Mouse (Mus musculus): ENCODE results near the gene Rgs7.

The Rgs7 gene

DNA sequence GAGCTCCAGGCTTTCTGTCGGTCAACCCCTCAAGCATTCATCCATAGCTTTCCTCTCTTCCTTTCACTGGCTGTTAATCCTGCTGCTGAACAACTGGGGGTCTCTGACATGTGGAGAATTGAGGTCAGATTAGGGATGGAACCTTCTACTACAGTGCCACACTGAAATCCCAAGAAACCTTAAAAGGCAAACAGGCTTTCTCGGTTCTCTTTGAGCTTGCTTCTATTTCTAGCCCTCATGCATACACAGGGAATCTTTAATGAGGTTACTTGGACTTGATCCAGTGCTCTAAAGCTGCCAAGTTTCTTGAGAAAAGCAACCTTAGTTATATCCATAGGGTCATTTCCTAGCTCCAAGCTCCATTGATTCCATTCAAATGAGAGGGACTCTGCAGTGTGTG, 363.8 kb downstream of the Rgs7 start:
- peak; percentile 5 for DNase-seq

DNA sequence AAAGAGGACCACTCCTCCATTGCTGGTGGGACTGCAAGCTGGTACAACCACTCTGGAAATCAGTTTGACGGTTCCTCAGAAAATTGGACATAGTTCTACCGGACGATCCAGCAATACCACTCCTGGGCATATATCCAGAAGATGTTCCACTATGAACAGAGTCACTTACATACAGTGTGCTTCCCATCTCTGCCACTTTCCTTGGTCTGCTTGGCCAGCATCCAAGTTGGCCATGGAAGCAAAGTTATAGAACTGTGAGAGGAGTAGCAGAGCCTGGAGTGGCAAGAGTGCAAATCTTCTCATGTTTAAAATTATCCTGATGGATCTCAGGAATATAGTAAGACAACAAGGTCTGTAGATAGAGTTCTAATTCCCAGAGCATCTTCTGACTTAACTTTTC, 367.9 kb downstream of the Rgs7 start:
- DNase-seq: no peak

DNA sequence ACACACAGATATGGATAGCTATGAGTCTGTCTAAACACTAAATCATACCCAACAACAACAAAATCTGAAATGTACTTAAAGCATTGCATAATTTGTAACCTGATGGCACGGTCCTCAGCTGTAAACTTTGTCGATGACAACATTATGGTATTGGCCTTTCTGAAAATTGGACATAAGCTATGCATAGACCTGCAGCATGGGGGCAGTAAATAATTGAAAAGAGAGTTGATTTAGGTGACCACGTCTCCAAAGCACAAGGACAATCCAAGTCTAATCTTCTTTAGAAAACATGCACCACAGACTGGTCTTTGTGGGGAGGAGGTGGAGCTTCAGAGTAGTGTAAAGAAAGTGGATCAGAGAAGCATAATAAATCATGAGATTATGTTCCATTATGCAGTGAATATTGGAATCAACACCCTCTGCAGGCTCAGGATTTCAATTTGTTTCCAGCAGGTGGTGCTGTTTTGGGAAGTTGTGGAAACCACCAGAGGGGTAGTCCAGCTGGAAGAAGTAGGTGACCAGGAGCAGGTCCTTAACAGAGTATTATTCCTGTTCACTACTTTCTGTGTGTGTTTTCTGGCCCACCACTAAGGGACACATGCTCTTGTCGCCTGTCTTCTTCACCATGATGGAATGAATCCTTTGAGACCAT, 373.3 kb downstream of the Rgs7 start:
- no peak for DNase-seq

DNA sequence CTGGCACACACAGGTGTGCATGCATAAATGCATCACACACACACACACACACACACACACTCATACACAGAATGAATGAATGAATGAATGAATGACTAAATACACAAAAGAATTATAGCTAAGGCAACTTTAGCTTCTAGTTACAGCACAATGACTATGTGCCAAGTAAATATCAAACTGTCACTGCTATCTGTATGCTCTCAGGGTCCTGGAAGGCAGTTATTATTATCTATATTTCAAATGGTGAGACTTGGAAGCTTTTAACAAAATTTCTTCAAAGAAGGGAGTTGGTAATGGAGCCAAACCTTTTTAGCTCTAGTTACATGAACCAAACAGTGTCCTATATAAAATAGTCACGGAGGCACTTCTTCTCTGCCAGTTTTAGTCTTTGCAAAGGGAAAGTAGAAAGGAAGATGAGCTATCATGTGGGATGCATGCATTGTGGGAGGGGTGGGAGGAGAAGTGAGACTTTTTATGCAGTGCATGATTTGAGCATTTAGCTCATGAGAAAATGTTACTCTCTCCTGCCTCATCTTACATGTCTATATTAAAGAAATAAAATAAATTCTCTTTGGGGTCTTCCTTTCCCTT, 383.9 kb downstream of the Rgs7 start:
- no peak for DNase-seq

DNA sequence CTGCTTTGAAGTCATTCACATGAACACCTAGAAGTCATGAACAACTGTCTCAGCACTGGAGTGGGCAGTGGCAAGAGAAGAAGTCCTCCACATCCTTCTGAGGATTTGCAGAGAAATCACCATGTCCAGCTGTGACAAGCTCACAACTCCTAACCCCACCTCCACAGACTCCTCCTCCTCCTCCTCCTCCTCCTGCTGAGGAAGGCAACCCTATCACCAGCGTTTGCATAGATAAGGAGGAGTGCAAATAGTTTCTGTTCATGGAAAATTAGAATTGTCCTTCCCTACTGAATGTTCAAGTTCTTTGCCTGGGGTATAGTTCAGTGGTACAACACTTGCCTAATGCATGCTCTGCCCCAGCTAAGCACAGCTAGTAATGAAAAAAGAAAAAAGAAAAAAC, 386.0 kb downstream of the Rgs7 start:
- DNase-seq: no peak

DNA sequence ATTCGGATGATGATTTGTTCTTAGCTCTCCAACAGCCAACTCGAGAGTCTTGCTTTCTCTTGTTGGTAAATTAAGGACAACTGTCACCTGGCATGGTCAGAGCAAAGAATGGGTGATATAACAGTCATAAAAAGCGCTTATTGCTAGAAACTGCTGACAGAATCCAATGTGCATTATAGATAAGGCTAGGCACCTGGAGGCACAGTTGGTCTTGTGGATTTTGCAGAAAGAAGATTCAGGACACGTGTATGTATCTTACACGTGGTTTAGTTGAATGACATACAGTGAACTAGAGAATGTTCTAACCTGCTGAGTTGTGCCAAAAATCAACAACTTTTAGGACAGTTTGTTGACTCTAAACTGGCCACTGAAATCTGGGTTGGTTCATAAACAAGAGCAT, 386.9 kb downstream of the Rgs7 start:
- no peak for DNase-seq

DNA sequence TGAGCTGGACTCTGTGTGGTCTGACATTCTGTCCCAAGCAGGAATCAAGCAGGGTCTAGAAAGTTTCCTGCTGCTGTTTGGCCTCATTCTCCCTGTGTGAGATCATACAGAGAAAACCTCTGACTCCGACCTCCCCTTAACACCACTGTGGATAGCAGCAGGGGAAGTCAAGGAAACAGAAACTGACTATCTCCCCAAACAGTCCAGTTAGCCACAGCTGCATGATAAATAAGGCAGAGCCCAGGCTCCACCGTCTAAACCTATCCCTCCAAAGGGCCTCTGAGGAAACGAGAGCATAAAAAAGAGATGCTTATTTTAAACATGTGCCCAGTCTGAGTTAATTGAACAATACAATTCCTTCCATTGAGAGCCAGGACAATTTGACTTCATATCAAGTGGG, 395.3 kb downstream of the Rgs7 start:
- DNase-seq: no peak

GRCm38 (mm10) chr1:175082104-175082503, 410.2 kb downstream of the Rgs7 start:
- no peak for DNase-seq

DNA sequence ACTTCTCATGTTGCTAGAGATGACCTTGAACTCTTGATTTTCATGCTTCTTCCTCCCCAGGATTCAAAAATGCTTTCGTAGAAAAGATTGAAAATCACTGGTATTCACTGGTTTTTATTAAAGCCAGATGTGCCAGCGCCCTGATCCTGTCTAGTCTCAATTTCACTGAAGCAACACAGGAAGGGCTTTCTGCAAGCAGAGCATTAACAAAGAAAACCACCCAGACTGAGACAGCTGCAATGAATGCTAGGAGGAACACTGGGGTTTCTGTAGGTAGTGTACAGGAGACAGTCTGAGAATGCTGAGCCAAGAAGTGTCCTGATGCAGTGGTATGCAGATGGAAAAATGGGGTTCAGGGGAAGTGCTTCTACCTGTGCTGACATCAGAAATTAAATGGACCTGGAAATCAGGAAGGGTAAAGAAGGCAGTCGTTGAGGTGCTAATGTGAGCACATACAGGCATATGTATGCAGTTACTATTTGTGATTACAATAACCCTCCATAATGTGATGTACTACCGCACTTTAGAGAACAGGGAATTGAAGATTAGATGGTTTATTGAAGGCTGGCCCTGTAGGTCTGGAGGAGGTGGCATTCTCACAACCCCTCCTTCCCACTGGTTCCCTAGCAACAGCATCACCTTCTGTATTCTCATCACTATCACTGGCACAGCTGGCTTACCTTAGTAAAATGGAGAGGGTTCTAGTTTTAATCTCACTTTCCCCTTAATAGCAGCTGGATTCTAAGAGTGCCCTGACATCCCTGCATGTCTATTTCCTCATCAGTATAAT, 412.3 kb downstream of the Rgs7 start:
- DNase-seq: no peak

GRCm38 (mm10) chr1:175073500-175074232, 418.6 kb downstream of the Rgs7 start:
- DNase-seq: no peak

DNA sequence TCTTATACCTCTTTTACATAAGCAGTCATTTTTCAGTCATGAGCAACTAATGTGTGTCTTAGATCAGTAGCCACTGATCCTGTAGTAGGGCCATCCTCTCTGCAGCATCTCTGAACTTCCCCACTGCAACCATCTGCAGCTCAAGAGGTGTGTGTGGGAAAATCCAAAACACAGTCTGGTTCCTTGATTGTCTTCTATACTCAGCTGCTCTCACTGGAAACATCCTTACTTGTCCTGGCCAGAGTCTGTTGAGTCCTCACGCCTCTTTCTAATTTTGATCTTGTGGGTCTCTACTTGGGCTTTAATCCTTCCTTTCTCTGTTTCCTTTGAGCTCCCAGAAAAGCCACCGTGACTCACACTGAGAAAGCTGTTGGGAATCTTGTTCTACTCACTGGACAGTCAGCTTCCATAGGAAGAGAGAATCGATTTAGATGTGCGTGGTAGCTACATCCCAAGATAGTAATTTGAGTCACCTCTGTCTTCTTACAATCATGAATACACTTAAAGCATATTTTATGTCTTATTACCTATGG, 422.5 kb downstream of the Rgs7 start:
- DNase-seq: no peak

GRCm38 (mm10) chr1:175049121-175049520, 443.2 kb downstream of the Rgs7 start:
- no peak for DNase-seq

GRCm38 (mm10) chr1:175041167-175041817, 451.0 kb downstream of the Rgs7 start:
- peak; percentile 61 for DNase-seq

DNA sequence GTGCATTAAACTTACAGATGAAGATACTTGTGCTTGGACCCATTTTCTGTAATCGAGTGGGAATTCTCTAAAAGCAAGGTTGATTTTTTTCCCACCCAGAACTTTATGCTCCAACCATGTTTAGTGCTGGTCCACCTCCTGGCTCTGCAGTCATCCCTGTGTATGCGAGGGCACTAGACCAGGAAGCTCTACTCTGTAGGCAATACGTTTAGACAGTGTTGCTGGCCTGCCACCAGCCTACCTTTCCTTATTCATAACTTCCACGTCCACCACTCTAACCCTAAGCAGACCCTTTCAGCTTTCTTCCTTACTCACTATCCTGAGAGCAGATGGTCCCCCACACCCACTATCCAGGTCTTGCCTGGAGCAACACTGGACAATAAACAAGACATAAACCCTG, 452.3 kb downstream of the Rgs7 start:
- DNase-seq: no peak

DNA sequence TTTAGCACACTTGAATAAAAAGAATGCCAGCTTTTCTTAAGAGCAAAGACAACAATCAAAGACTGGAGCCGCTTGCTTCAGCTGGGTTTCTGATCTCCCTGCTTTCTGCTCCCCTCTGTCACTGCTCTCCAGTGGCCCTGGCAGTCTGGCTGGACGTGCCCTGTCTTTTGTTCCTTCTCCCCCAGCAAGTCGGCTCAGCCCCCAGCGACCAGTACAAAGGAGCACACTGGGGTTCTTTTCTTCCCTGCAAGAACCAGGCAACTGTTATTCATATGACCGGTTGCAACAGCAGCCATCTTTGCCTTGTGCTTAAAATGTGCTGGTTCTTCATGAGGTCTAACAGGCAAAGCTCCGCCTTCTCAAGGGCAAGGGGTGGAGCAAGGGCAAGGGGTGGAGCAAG, 452.7 kb downstream of the Rgs7 start:
- no peak for DNase-seq

DNA sequence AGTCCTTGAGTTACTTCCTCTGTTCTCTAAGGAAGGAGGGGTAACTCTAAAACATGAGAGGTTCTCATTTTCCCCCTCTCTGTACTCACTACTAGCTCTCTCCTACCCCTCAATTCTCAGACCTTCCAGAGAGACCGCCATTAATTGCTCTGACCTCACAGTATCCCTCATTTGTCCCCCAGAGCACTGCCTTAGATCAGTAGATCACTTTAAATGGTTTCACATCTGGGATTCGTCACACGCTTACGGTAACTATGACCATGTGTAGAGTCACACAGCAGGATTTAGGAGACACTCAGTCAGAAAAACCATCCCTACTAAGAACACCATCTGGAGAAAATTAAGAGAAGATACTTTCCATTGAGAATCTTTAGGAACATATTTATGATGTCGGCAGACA, 456.8 kb downstream of the Rgs7 start:
- no peak for DNase-seq

DNA sequence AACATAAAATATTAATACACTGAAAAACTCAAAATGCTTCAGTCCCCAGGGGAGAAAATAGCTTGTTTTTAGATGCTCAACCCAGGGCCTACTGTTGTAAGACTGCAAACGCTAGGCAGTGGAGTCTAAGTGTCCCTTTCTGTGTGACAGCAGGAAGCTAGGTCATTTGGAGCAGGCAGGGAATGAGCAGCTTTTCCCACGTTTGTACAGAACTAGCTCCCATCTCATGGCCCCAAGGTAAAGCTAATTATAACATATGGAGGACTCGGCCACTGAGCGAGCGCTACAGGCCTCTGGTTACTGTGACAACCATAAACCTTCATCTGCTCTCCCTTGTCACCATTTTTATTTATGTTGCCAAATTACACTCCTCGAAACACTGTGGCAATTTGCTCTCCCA, 460.3 kb downstream of the Rgs7 start:
- no peak for DNase-seq

DNA sequence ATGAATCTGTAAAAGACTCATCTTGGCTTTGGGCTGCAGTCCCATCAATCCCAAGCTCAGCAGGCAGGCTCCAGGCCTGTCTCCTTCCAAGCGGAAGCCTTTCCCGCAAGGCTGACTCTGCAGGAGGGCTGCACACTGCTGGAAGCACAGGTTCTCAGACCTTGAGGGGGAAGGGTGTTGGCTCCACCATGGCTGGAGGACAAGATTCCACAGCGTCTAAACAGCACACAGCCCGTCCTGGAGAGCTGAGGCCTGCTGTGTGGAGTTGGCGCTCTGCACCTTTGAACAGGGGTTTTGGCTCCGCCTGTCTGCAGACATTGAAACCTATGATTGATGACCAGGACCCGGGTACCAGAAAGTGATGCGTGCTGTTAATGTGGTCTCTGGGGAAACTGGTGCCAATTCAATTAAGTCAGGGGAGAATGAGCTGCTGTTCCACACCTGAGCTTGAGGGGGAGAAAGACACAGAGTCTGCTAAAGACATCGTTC, 463.5 kb downstream of the Rgs7 start:
- no peak for DNase-seq

DNA sequence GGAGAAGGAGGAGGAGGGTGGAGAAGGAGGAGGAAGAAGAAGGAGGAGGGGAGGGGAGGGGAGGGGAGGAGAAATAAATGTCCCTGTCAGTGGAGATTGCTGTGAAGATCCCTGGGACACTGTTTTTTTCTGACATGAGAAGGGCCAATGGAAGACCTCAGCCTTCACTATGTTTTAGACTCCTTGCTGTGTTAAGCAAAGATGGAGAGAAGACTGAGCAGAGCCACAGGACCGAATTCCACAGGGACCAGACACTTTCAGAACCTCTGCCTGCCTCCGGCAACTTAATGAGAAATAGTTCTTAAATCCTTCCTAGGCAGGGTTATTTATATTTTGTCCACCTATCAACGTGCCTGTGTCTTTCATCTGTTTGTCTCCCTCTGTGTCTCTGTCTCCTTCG, 464.0 kb downstream of the Rgs7 start:
- no peak for DNase-seq

GRCm38 (mm10) chr1:175025781-175026309, 466.5 kb downstream of the Rgs7 start:
- no peak for DNase-seq

GRCm38 (mm10) chr1:175024136-175024535, 468.2 kb downstream of the Rgs7 start:
- DNase-seq: no peak
